Mouse (Mus musculus): ENCODE data around the gene Chil4.
"Not testable (repeated sequence)": the region's sequence is repeated elsewhere in the genome, so short reads cannot be mapped to it uniquely, and the experiment has no call there.

The Chil4 gene

GRCm38 (mm10) chr3:106219407-106219806 is at the start of gene Chil4:
Gene Chil4, minus strand, starts transcription at chr3:106219507.
- no peak for DNase-seq (ENCODE audit: low read depth in 1 of 2, low spot score in 2 of 2)

- DNase-seq (ENCODE audit: low read depth in 1 of 2, low spot score in 2 of 2) = no peak
Observed at GRCm38 (mm10) chr3:106265854-106266253, 46.5 kb upstream of the Chil4 start.

- DNase-seq (ENCODE audit: low read depth in 1 of 2, low spot score in 2 of 2) = no peak
Observed at GRCm38 (mm10) chr3:106264854-106265253, 45.5 kb upstream of the Chil4 start.

GRCm38 (mm10) chr3:106257076-106257475 is 37.8 kb upstream of the Chil4 start:
- DNase-seq (ENCODE audit: low read depth in 1 of 2, low spot score in 2 of 2) = not testable (repeated sequence)

- no peak for DNase-seq (ENCODE audit: low read depth in 1 of 2, low spot score in 2 of 2)
Observed at GRCm38 (mm10) chr3:106252719-106253118, 33.4 kb upstream of the Chil4 start.

- DNase-seq (ENCODE audit: low read depth in 1 of 2, low spot score in 2 of 2) = not testable (repeated sequence)
Observed at GRCm38 (mm10) chr3:106250763-106251399, 31.6 kb upstream of the Chil4 start.

- DNase-seq (ENCODE audit: low read depth in 1 of 2, low spot score in 2 of 2) = not testable (repeated sequence)
Observed at GRCm38 (mm10) chr3:106247369-106247768, 28.1 kb upstream of the Chil4 start.

- not testable (repeated sequence) for DNase-seq (ENCODE audit: low read depth in 1 of 2, low spot score in 2 of 2)
Observed at GRCm38 (mm10) chr3:106240210-106240609, 20.9 kb upstream of the Chil4 start.

- DNase-seq (ENCODE audit: low read depth in 1 of 2, low spot score in 2 of 2) = no peak
Observed at GRCm38 (mm10) chr3:106239196-106239791, 20.0 kb upstream of the Chil4 start.

GRCm38 (mm10) chr3:106223391-106223790 is 4.1 kb upstream of the Chil4 start:
- DNase-seq (ENCODE audit: low read depth in 1 of 2, low spot score in 2 of 2) = not testable (repeated sequence)

GRCm38 (mm10) chr3:106221625-106222265 is 2.4 kb upstream of the Chil4 start:
- DNase-seq (ENCODE audit: low read depth in 1 of 2, low spot score in 2 of 2) = no peak

GRCm38 (mm10) chr3:106218284-106218954 is 888 bp downstream of the Chil4 start:
- DNase-seq (ENCODE audit: low read depth in 1 of 2, low spot score in 2 of 2) = not testable (repeated sequence)

- not testable (repeated sequence) for DNase-seq (ENCODE audit: low read depth in 1 of 2, low spot score in 2 of 2)
Observed at GRCm38 (mm10) chr3:106198030-106198429, 21.3 kb downstream of the Chil4 start.

GRCm38 (mm10) chr3:106197246-106197645 is 22.1 kb downstream of the Chil4 start:
- DNase-seq (ENCODE audit: low read depth in 1 of 2, low spot score in 2 of 2) = not testable (repeated sequence)

GRCm38 (mm10) chr3:106196276-106196675 is 23.0 kb downstream of the Chil4 start:
- no peak for DNase-seq (ENCODE audit: low read depth in 1 of 2, low spot score in 2 of 2)

GRCm38 (mm10) chr3:106195486-106195885 is 23.8 kb downstream of the Chil4 start:
- DNase-seq (ENCODE audit: low read depth in 1 of 2, low spot score in 2 of 2) = no peak

GRCm38 (mm10) chr3:106187991-106188390 is 31.3 kb downstream of the Chil4 start:
- DNase-seq (ENCODE audit: low read depth in 1 of 2, low spot score in 2 of 2) = no peak

- no peak for DNase-seq (ENCODE audit: low read depth in 1 of 2, low spot score in 2 of 2)
Observed at GRCm38 (mm10) chr3:106177509-106178189, 41.7 kb downstream of the Chil4 start.

GRCm38 (mm10) chr3:106174971-106175370 is 44.3 kb downstream of the Chil4 start:
- DNase-seq (ENCODE audit: low read depth in 1 of 2, low spot score in 2 of 2) = not testable (repeated sequence)

- DNase-seq (ENCODE audit: low read depth in 1 of 2, low spot score in 2 of 2) = not testable (repeated sequence)
Observed at GRCm38 (mm10) chr3:106172506-106172905, 46.8 kb downstream of the Chil4 start.

- DNase-seq (ENCODE audit: low read depth in 1 of 2, low spot score in 2 of 2) = no peak
Observed at GRCm38 (mm10) chr3:106171135-106171731, 48.1 kb downstream of the Chil4 start.
